Comparison of ENCODE assay signal across 8 mouse cellular contexts in the genomic region with DNA sequence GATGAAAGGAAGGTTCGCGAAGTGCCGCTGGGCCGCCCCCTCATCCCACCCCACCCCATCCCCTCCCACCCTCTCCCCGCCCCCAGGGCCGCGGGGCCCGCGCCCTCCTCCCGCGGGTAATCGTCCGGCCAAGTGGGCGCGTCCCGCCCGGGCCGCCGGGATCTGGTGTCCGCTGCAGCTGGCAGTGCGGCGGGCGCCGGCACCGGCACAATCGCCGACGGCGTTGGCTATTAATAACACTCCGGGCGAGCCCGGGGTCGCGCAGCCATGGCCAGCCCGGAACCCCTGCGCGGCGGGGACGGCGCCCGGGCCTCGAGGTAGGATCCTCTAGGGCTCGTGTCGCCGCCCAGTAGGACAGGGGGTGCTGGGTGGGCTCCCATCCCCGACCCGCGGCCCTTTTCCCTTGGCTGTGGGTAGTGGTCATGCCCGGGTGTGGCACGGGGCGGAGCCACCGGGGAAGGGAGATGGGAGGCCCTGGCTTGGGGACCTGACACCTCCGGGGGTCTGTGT. TPM values are rescaled to one million over a fixed set of nuclear protein-coding genes. Genes with fewer than 3 reads are reported as not detected.
DNase-seq lines count a peak whose midpoint lies in the region; ATAC-seq and TF ChIP-seq lines count a peak whose summit lies in the region.

Gene Sync, plus strand, starts transcription at position 146 of the 510 bp plus-strand sequence.

- H3K79me2 ChIP-seq in liver, adult 2 months (ENCODE audit: control insufficient read depth, insufficient read depth, low read length): no peaks in the 10 kb centered on the region

- DNase-seq in liver, adult 2 months (ENCODE audit: extremely low read depth, low read depth, low spot score): no peak
- no peak for DNase-seq in liver
- DNase-seq in left cerebral cortex, adult 8-10 months (ENCODE audit: low spot score in 2 of 2): no peak

- peak; percentile 28 for ATAC-seq in granulocyte monocyte progenitor cell, adult 5-6 weeks (replicated peaks; ENCODE audit: poor library complexity, severe bottlenecking)
- peak; percentile 31; the same call in 1 of the 2 replicates for ATAC-seq in intestine, postnatal 0 days
- no peak for ATAC-seq in midbrain, embryonic 16.5 days
- no peak for ATAC-seq in monocyte, adult 5-6 weeks (replicated peaks; ENCODE audit: insufficient number of reproducible peaks, low FRiP score, low TSS enrichment, poor library complexity, severe bottlenecking)

- no peaks in the 10 kb centered on the region for H3K36me3 ChIP-seq in liver, adult 2 months (ENCODE audit: control insufficient read depth, insufficient read depth, low read length)
- no peaks in the 10 kb centered on the region for H3K36me3 ChIP-seq in intestine, postnatal 0 days (ENCODE audit: control insufficient read depth, insufficient read depth)
- H3K36me3 ChIP-seq in midbrain, embryonic 16.5 days (ENCODE audit: control insufficient read depth, insufficient read depth, low read length): no peaks in the 10 kb centered on the region

- TF ChIP-seq POLR2A in liver, adult 2 months (IDR thresholded peaks at IDR 0.05; ENCODE audit: extremely low read depth, insufficient read depth, low read length): no peak
- no peak for TF ChIP-seq POLR2A in bone marrow macrophage, adult 2 months (IDR thresholded peaks at IDR 0.05; ENCODE audit: borderline replicate concordance, low read depth, low read length)

- no peak for TF ChIP-seq CTCF in liver, adult 2 months (IDR thresholded peaks at IDR 0.05; ENCODE audit: low read depth, low read length)
- TF ChIP-seq CTCF in bone marrow macrophage, adult 2 months (IDR thresholded peaks at IDR 0.05; ENCODE audit: low read depth, low read length): no peak
- TF ChIP-seq CTCF in intestine, postnatal 0 days (IDR thresholded peaks at IDR 0.05; ENCODE audit: low read depth): no peak

- no peaks in the 10 kb centered on the region for H3K4me1 ChIP-seq in liver, adult 2 months (ENCODE audit: control insufficient read depth, insufficient read depth, low read length)
- no peaks in the 10 kb centered on the region for H3K4me1 ChIP-seq in bone marrow macrophage, adult 2 months (ENCODE audit: control insufficient read depth, insufficient read depth, low read length)
- H3K4me1 ChIP-seq in intestine, postnatal 0 days (replicated peaks; ENCODE audit: control insufficient read depth, insufficient read depth, low read length): no peaks in the 10 kb centered on the region
- peaks cover 11% of the 10 kb centered on the region for H3K4me1 ChIP-seq in midbrain, embryonic 16.5 days (ENCODE audit: control insufficient read depth, insufficient read depth, low read length)

- peak within 1 kb of the TSS; percentile 41; the same call in 1 of the 2 replicates for H3K4me3 ChIP-seq in liver, adult 2 months (ENCODE audit: insufficient read depth, low read depth, low read length)
- peak within 1 kb of the TSS; percentile 54 for H3K4me3 ChIP-seq in bone marrow macrophage, adult 2 months (ENCODE audit: insufficient read depth, low read length)
- H3K4me3 ChIP-seq in intestine, postnatal 0 days (ENCODE audit: low read depth, low read length): peak within 1 kb of the TSS; percentile 48
- H3K4me3 ChIP-seq in midbrain, embryonic 16.5 days (ENCODE audit: low read depth, low read length): peak within 1 kb of the TSS; percentile 49

- 2% methylated on average over 50 of the region's 53 CpGs for WGBS in liver, adult 2 months
- under 1% methylated on average over 42 of the region's 53 CpGs for WGBS in intestine, postnatal 0 days
- WGBS in midbrain, embryonic 16.5 days: 1% methylated on average over 44 of the region's 53 CpGs

- 0 out of 2 replicates have a peak, but pooled peaks cover 2% of the 10 kb centered on the region for H3K9me3 ChIP-seq in intestine, postnatal 0 days (ENCODE audit: control insufficient read depth)
- H3K9me3 ChIP-seq in midbrain, embryonic 16.5 days (replicated peaks; ENCODE audit: control insufficient read depth, low read length, poor library complexity, severe bottlenecking): no peaks in the 10 kb centered on the region

- peak within 1 kb of the TSS; percentile 45 for H3K9ac ChIP-seq in liver, adult 2 months (ENCODE audit: low read depth, low read length)
- peak within 1 kb of the TSS; percentile 26; the same call in 1 of the 2 replicates for H3K9ac ChIP-seq in intestine, postnatal 0 days (ENCODE audit: low read depth, low read length)
- H3K9ac ChIP-seq in midbrain, embryonic 16.5 days (ENCODE audit: low read depth, low read length): peak within 1 kb of the TSS; percentile 66

- H3K27me3 ChIP-seq in liver, adult 2 months (ENCODE audit: control insufficient read depth, insufficient read depth, low read length): no peaks in the 10 kb centered on the region
- H3K27me3 ChIP-seq in intestine, postnatal 0 days (replicated peaks; ENCODE audit: control insufficient read depth, insufficient read depth, low read length): no peaks in the 10 kb centered on the region
- no peaks in the 10 kb centered on the region; the same call in 1 of the 2 replicates for H3K27me3 ChIP-seq in midbrain, embryonic 16.5 days (ENCODE audit: control insufficient read depth, insufficient read depth, low read depth, low read length)

- no peak within 1 kb of the TSS for H3K27ac ChIP-seq in liver, adult 2 months (replicated peaks; ENCODE audit: insufficient read depth, low read depth, low read length)
- H3K27ac ChIP-seq in bone marrow macrophage, adult 2 months (ENCODE audit: insufficient read depth, low read depth, low read length): no peak within 1 kb of the TSS
- H3K27ac ChIP-seq in intestine, postnatal 0 days (ENCODE audit: low read depth, low read length): no peak within 1 kb of the TSS
- no peak within 1 kb of the TSS for H3K27ac ChIP-seq in midbrain, embryonic 16.5 days (ENCODE audit: low read length)

- peak within 1 kb of the TSS; percentile 96 for H3K4me2 ChIP-seq in intestine, postnatal 0 days (replicated peaks; ENCODE audit: low read depth)
- H3K4me2 ChIP-seq in midbrain, embryonic 16.5 days (ENCODE audit: low read length): peak within 1 kb of the TSS; percentile 85

RNA-seq across cellular contexts. Expression of gene Sync, which starts in this region (rescaled TPM):
- total RNA-seq in liver, adult 2 months (2014; rRNA removed): not detected in 2 replicates
- 0.04 and 0.05 TPM in 2 replicates for polyA plus RNA-seq in liver, adult 2 months (2012; rRNA removed)
- not detected in 2 replicates for polyA plus RNA-seq in bone marrow macrophage, adult 2 months (2012; ENCODE audit: insufficient read depth, insufficient read length, missing spikeins)
- not detected in 2 replicates for total RNA-seq in granulocyte monocyte progenitor cell, adult 5-6 weeks (2014; fragmentation: Nextera tagmentation)
- not detected in 2 replicates for total RNA-seq in granulocyte monocyte progenitor cell, adult 5-6 weeks (2017)
- polyA plus RNA-seq in intestine, postnatal 0 days (2015; fragmentation: Nextera tagmentation; extraction: Ambion mirVana): 1.3 and 1.6 TPM in 2 replicates
- 0.63 and 0.85 TPM in 2 replicates for polyA plus RNA-seq in midbrain, embryonic 16.5 days (2015; fragmentation: Nextera tagmentation; extraction: Ambion mirVana)
- 0.75 TPM in 1 of 3 replicates, not detected in the others for total RNA-seq in monocyte, adult 5-6 weeks (2017)
- total RNA-seq in left cerebral cortex, adult 8-10 months (2022): 1 to 10 TPM; 1.6 to 2.7 (median 2.3) TPM

Comparison
In these comparisons a context has a peak if more than half of its experiments do, and no peak if none do; other contexts are left out.
1. Peak in ATAC-seq in granulocyte monocyte progenitor cell, adult 5-6 weeks; RNA of the gene not detected or under 1 TPM.